Mouse (Mus musculus): Measurements from ENCODE around the gene Gprasp1. TPM values are rescaled to one million over a fixed set of nuclear protein-coding genes. Genes with fewer than 3 reads are reported as not detected.
"Not testable (repeated sequence)": the region's sequence is repeated elsewhere in the genome, so short reads cannot be mapped to it uniquely, and the experiment has no call there.

Gprasp1 gene
- polyA plus RNA-seq, 1 experiment: 16.2 TPM

GRCm38 (mm10) chrX:135837896-135838295 is 95.4 kb downstream of the Gprasp1 start:
- no peak for DNase-seq (ENCODE audit: low read depth)

- not testable (repeated sequence) for DNase-seq (ENCODE audit: low read depth)
Measured at GRCm38 (mm10) chrX:135838521-135839360, 96.2 kb downstream of the Gprasp1 start, which contains the start of gene Gprasp2. Gene Gprasp2, plus strand, starts transcription at chrX:135839034.

- not testable (repeated sequence) for DNase-seq (ENCODE audit: low read depth)
Measured at GRCm38 (mm10) chrX:135839397-135840391, 97.2 kb downstream of the Gprasp1 start.

Other genes with a start within 250 kb of the Gprasp1 start
- not detected in 2 replicates for gene AV320801, start 248.1 kb upstream of the Gprasp1 start, polyA plus RNA-seq (2012; rRNA removed)
- gene Nxf7, start 144.0 kb upstream of the Gprasp1 start, polyA plus RNA-seq (2012; rRNA removed): 0.30 and 0.46 TPM in 2 replicates
- gene Prame, start 115.0 kb upstream of the Gprasp1 start, polyA plus RNA-seq (2012; rRNA removed): 0.16 TPM in 1 of 2 replicates, not detected in the other
- gene Tcp11x2, start 48.9 kb upstream of the Gprasp1 start, polyA plus RNA-seq (2012; rRNA removed): 0.07 TPM in 1 of 2 replicates, not detected in the other
- gene Tmsb15a, start 17.5 kb upstream of the Gprasp1 start, polyA plus RNA-seq (2012; rRNA removed): not detected in 2 replicates
- 2.2 and 3.3 TPM in 2 replicates for gene Armcx5, start within 50 bp of the Gprasp1 start, polyA plus RNA-seq (2012; rRNA removed)
- 7.4 and 9.4 TPM in 2 replicates for gene Bhlhb9, start 54.9 kb downstream of the Gprasp1 start, polyA plus RNA-seq (2012; rRNA removed)
- 8.6 and 9.0 TPM in 2 replicates for gene Gprasp2, start 96.3 kb downstream of the Gprasp1 start, polyA plus RNA-seq (2012; rRNA removed)